Mouse (Mus musculus) myocyte (in vitro differentiated cells): ENCODE measurements around the gene Runx3. TPM values are rescaled to one million over a fixed set of nuclear protein-coding genes. Genes with fewer than 3 reads are reported as not detected.

ENCODE experiments used
- H3K27me3 ChIP-seq: one replicate; pipeline ENCODE4 v1.6.1; 2011; ENCODE audit not compliant: control insufficient read depth, insufficient read depth, insufficient read length
- H3K36me3 ChIP-seq: one replicate; pipeline ENCODE4 v1.6.1; 2011; ENCODE audit not compliant: control insufficient read depth, insufficient read depth
- H3K4me2 ChIP-seq: one replicate; pipeline ENCODE4 v1.6.1; 2011; ENCODE audit warnings: low read depth, control low read depth
- H3K4me3 ChIP-seq: one replicate; pipeline ENCODE4 v1.5.1; 2011; ENCODE audit warnings: mild to moderate bottlenecking, control low read depth, moderate library complexity
- H3K79me2 ChIP-seq: one replicate; pipeline ENCODE4 v1.6.1; 2011; ENCODE audit not compliant: control insufficient read depth, insufficient read depth
- H3ac ChIP-seq: one replicate; pipeline ENCODE4 v1.6.1; 2011; ENCODE audit not compliant: control insufficient read depth, insufficient read length
- CEBPB ChIP-seq: IDR thresholded peaks from 2 replicates; pipeline ENCODE4 v1.6.1; 2011; ENCODE audit warnings: mild to moderate bottlenecking, moderate library complexity; ENCODE audit not compliant: poor library complexity, insufficient read depth, severe bottlenecking
- E2F4 ChIP-seq: IDR thresholded peaks from one replicate; pipeline ENCODE4 v1.6.1; 2011; ENCODE audit warnings: mild to moderate bottlenecking, control low read depth, moderate library complexity; ENCODE audit not compliant: insufficient read depth
- MAX ChIP-seq: IDR thresholded peaks from one replicate; pipeline ENCODE4 v1.6.1; 2011; ENCODE audit warnings: low read depth, mild to moderate bottlenecking, control low read depth
- MYOD1 ChIP-seq, 3 experiments: IDR thresholded peaks; one replicate each; pipeline ENCODE4 v1.6.1; 2011; ENCODE audit warnings: control low read depth in 2 of 3, low read depth in 2 of 3, mild to moderate bottlenecking in 2 of 3, moderate library complexity in 1 of 3; ENCODE audit not compliant: insufficient read length in 2 of 3, control insufficient read depth in 1 of 3
- MYOG ChIP-seq, 3 experiments: IDR thresholded peaks; one replicate each; pipeline ENCODE4 v1.6.1; 2011; ENCODE audit warnings: control low read depth in 2 of 3, low read depth in 2 of 3, mild to moderate bottlenecking in 2 of 3; ENCODE audit not compliant: insufficient read length in 2 of 3, control insufficient read depth in 1 of 3, insufficient read depth in 1 of 3
- POLR2A ChIP-seq: IDR thresholded peaks from one replicate; pipeline ENCODE4 v1.6.1; 2011; ENCODE audit warnings: low read depth, mild to moderate bottlenecking, control low read depth, moderate library complexity; ENCODE audit not compliant: insufficient read length
- POLR2AphosphoS2 ChIP-seq: IDR thresholded peaks from one replicate; pipeline ENCODE4 v1.6.1; 2011; ENCODE audit warnings: low read depth, control low read depth; ENCODE audit not compliant: insufficient read length
- REST ChIP-seq: IDR thresholded peaks from one replicate; pipeline ENCODE4 v1.6.1; 2011; ENCODE audit warnings: mild to moderate bottlenecking, control low read depth, moderate library complexity; ENCODE audit not compliant: insufficient read depth, insufficient read length
- SRF ChIP-seq: IDR thresholded peaks from one replicate; pipeline ENCODE4 v1.6.1; 2011; ENCODE audit warnings: low read depth; ENCODE audit not compliant: control insufficient read depth, insufficient read length
- TCF12 ChIP-seq: IDR thresholded peaks from one replicate; pipeline ENCODE4 v1.6.1; 2011; ENCODE audit warnings: mild to moderate bottlenecking, control low read depth; ENCODE audit not compliant: poor library complexity, insufficient read depth, severe bottlenecking
- TCF3 ChIP-seq: IDR thresholded peaks from one replicate; pipeline ENCODE4 v1.6.1; 2011; ENCODE audit warnings: low read depth, control low read depth; ENCODE audit not compliant: insufficient read length
- USF1 ChIP-seq: IDR thresholded peaks from one replicate; pipeline ENCODE4 v1.6.1; 2011; ENCODE audit warnings: low read depth, mild to moderate bottlenecking, control low read depth, moderate library complexity
- polyA plus RNA-seq: library from polyadenylated mRNA; unstranded; fragments of >200 nt; fragmentation: generic; extraction: Trizol; gene quantifications from one replicate; pipeline ENCODE4 v1.2.1, GENCODE M21; 2012; ENCODE audit warnings: missing spikeins

Gene Runx3
- polyA plus RNA-seq, 1 experiment = 19.6 TPM

GRCm38 (mm10) chr4:135203279-135203678 is 82.8 kb downstream of the Runx3 start:
- Histone ChIP-seq H3K36me3 (no peaks in the 10 kb centered on the region), H3K27me3 (no peaks in the 10 kb centered on the region), H3K4me3 (peak overlapping the region; percentile 9), H3K79me2 (no peaks in the 10 kb centered on the region), H3K4me2 (peak overlapping the region; percentile 56), H3ac (no peak overlapping the region)
- TF ChIP-seq E2F4 (no peak), POLR2AphosphoS2 (no peak)

- H3K79me2 ChIP-seq = no peaks in the 10 kb centered on the region
- H3K27me3 ChIP-seq = no peaks in the 10 kb centered on the region
- no peak overlapping the region for H3ac ChIP-seq
- peak overlapping the region; percentile 56 for H3K4me2 ChIP-seq
- H3K36me3 ChIP-seq = no peaks in the 10 kb centered on the region
- H3K4me3 ChIP-seq = peak overlapping the region; percentile 9
- TF ChIP-seq TCF3 (no peak), POLR2AphosphoS2 (no peak), USF1 (no peak), POLR2A (no peak), TCF12 (no peak), CEBPB (no peak), MAX (no peak), REST (no peak), MYOD1 (IDR thresholded peaks at IDR 0.05; ENCODE audit: control insufficient read depth in 1 of 3, insufficient read length in 2 of 3, low read depth in 2 of 3) (no peak), SRF (no peak), E2F4 (no peak), MYOG (IDR thresholded peaks at IDR 0.05; ENCODE audit: control insufficient read depth in 1 of 3, insufficient read depth in 1 of 3, insufficient read length in 2 of 3, low read depth in 2 of 3) (no peak)
Measured at GRCm38 (mm10) chr4:135203806-135204560, 83.5 kb downstream of the Runx3 start.

- TF ChIP-seq E2F4 = no peak
- H3K79me2 ChIP-seq = no peaks in the 10 kb centered on the region
- no peak overlapping the region for H3ac ChIP-seq
- H3K4me2 ChIP-seq = no peak overlapping the region
- H3K27me3 ChIP-seq = no peaks in the 10 kb centered on the region
- no peaks in the 10 kb centered on the region for H3K36me3 ChIP-seq
- no peak overlapping the region for H3K4me3 ChIP-seq
Measured at GRCm38 (mm10) chr4:135204666-135205065, 84.2 kb downstream of the Runx3 start.

GRCm38 (mm10) chr4:135205254-135205653 is 84.8 kb downstream of the Runx3 start:
- TF ChIP-seq TCF12 (no peak), SRF (no peak), USF1 (no peak), CEBPB (no peak), MYOG (IDR thresholded peaks at IDR 0.05; ENCODE audit: control insufficient read depth in 1 of 3, insufficient read depth in 1 of 3, insufficient read length in 2 of 3, low read depth in 2 of 3) (no peak), MYOD1 (IDR thresholded peaks at IDR 0.05; ENCODE audit: control insufficient read depth in 1 of 3, insufficient read length in 2 of 3, low read depth in 2 of 3) (no peak), MAX (no peak), TCF3 (no peak), POLR2AphosphoS2 (no peak)
- H3K4me3 ChIP-seq = no peak overlapping the region
- no peaks in the 10 kb centered on the region for H3K79me2 ChIP-seq
- H3K4me2 ChIP-seq = no peak overlapping the region
- H3K27me3 ChIP-seq = no peaks in the 10 kb centered on the region
- H3ac ChIP-seq = no peak overlapping the region
- no peaks in the 10 kb centered on the region for H3K36me3 ChIP-seq

- H3K79me2 ChIP-seq = no peaks in the 10 kb centered on the region
- no peaks in the 10 kb centered on the region for H3K27me3 ChIP-seq
- peak; percentile 33 for TF ChIP-seq E2F4
- TF ChIP-seq MYOD1 (IDR thresholded peaks at IDR 0.05; ENCODE audit: control insufficient read depth in 1 of 3, insufficient read length in 2 of 3, low read depth in 2 of 3) = peak in 2 of 3 experiments; percentile 42 to 63
- peak in 1 of 3 experiments; percentile 68 for TF ChIP-seq MYOG (IDR thresholded peaks at IDR 0.05; ENCODE audit: control insufficient read depth in 1 of 3, insufficient read depth in 1 of 3, insufficient read length in 2 of 3, low read depth in 2 of 3)
- TF ChIP-seq CEBPB = no peak
- no peak for TF ChIP-seq TCF3
- H3K4me3 ChIP-seq = no peak overlapping the region
- peak overlapping the region; percentile 2 for H3ac ChIP-seq
- H3K36me3 ChIP-seq = peaks cover under 1% of the 10 kb centered on the region
- H3K4me2 ChIP-seq = peak overlapping the region; percentile 69
Measured at GRCm38 (mm10) chr4:135205711-135206600, 85.5 kb downstream of the Runx3 start.
